Mouse (Mus musculus): Measurements from ENCODE around the gene Olfr218. TPM values are rescaled to one million over a fixed set of nuclear protein-coding genes. Genes with fewer than 3 reads are reported as not detected.

Gene Olfr218
- polyA plus RNA-seq, 1 experiment from 2014 or later: not detected

Other genes starting within 250 kb of the Olfr218 start
- not detected in 2 replicates for gene Olfr16, start 247.4 kb upstream of the Olfr218 start, polyA plus RNA-seq (2016; fragmentation: Nextera tagmentation; extraction: Ambion mirVana)
- not detected in 2 replicates for gene Olfr1408, start 60.4 kb upstream of the Olfr218 start, polyA plus RNA-seq (2016; fragmentation: Nextera tagmentation; extraction: Ambion mirVana)
- 0.05 TPM in 1 of 2 replicates, not detected in the other for gene Olfr1406, start 7.2 kb upstream of the Olfr218 start, polyA plus RNA-seq (2016; fragmentation: Nextera tagmentation; extraction: Ambion mirVana)
- not detected in 2 replicates for gene Olfr1404, start 14.6 kb downstream of the Olfr218 start, polyA plus RNA-seq (2016; fragmentation: Nextera tagmentation; extraction: Ambion mirVana)
- gene Fcer1a, start 29.4 kb downstream of the Olfr218 start, polyA plus RNA-seq (2016; fragmentation: Nextera tagmentation; extraction: Ambion mirVana): not detected in 2 replicates
- not detected in 2 replicates for gene Olfr418, start 68.2 kb downstream of the Olfr218 start, polyA plus RNA-seq (2016; fragmentation: Nextera tagmentation; extraction: Ambion mirVana)
- gene Mptx2, start 80.0 kb downstream of the Olfr218 start, polyA plus RNA-seq (2016; fragmentation: Nextera tagmentation; extraction: Ambion mirVana): not detected in 2 replicates
- gene Ackr1, start 135.9 kb downstream of the Olfr218 start, polyA plus RNA-seq (2016; fragmentation: Nextera tagmentation; extraction: Ambion mirVana): 1.8 and 3.1 TPM in 2 replicates
- gene Aim2, start 153.1 kb downstream of the Olfr218 start, polyA plus RNA-seq (2016; fragmentation: Nextera tagmentation; extraction: Ambion mirVana): 2.4 and 4.0 TPM in 2 replicates
- gene Cadm3, start 169.9 kb downstream of the Olfr218 start, polyA plus RNA-seq (2016; fragmentation: Nextera tagmentation; extraction: Ambion mirVana): 3.3 and 5.2 TPM in 2 replicates